8 mouse cellular contexts compared by ENCODE assay signal in genomic region chr11:77765459-77765777, GRCm38 (mm10). TPM values are rescaled to one million over a fixed set of nuclear protein-coding genes. Genes with fewer than 3 reads are reported as not detected.
DNase-seq lines count a peak whose midpoint lies in the region; ATAC-seq lines count a peak whose summit lies in the region.

No protein-coding gene starts in this region.

- peak overlapping the region; percentile 94 for H3K27ac ChIP-seq in lung, embryonic 16.5 days (ENCODE audit: low read length)
- H3K27ac ChIP-seq in heart, embryonic 14.5 days (replicated peaks in 1 of 2; ENCODE audit: control insufficient read depth in 1 of 2, insufficient read depth in 1 of 2, low read depth in 2 of 2, low read length in 2 of 2): peak overlapping the region; percentile 33 to 85; a peak in 3 of 4 replicates
- peak overlapping the region; percentile 77 for H3K27ac ChIP-seq in liver, embryonic 11.5 days (ENCODE audit: low read depth, low read length)
- H3K27ac ChIP-seq in stomach, embryonic 15.5 days: peak overlapping the region; percentile 42; the same call in 1 of the 2 replicates

- H3K36me3 ChIP-seq in lung, embryonic 16.5 days (ENCODE audit: control insufficient read depth, insufficient read depth, low read length): no peaks in the 10 kb centered on the region
- no peaks in the 10 kb centered on the region for H3K36me3 ChIP-seq in heart, embryonic 14.5 days (ENCODE audit: control insufficient read depth, insufficient read depth, low read length)
- H3K36me3 ChIP-seq in liver, embryonic 11.5 days (ENCODE audit: control insufficient read depth, insufficient read depth, low read length): no peaks in the 10 kb centered on the region
- no peaks in the 10 kb centered on the region for H3K36me3 ChIP-seq in stomach, embryonic 15.5 days

- H3K4me2 ChIP-seq in lung, embryonic 16.5 days (ENCODE audit: low read depth, low read length): peak overlapping the region; percentile 67
- peak overlapping the region; percentile 92 for H3K4me2 ChIP-seq in heart, embryonic 14.5 days (ENCODE audit: low read length)
- H3K4me2 ChIP-seq in liver, embryonic 11.5 days: peak overlapping the region; percentile 100
- H3K4me2 ChIP-seq in stomach, embryonic 15.5 days: peak overlapping the region; percentile 68

- H3K9ac ChIP-seq in lung, embryonic 16.5 days (ENCODE audit: low read length): no peak overlapping the region
- peak overlapping the region; percentile 41 for H3K9ac ChIP-seq in heart, embryonic 14.5 days (ENCODE audit: low read length)
- peak overlapping the region; percentile 81 for H3K9ac ChIP-seq in liver, embryonic 11.5 days (ENCODE audit: low read depth, low read length)
- no peak overlapping the region for H3K9ac ChIP-seq in stomach, embryonic 15.5 days

- peak overlapping the region; percentile 16 for H3K4me3 ChIP-seq in lung, embryonic 16.5 days (ENCODE audit: low read length)
- no peak overlapping the region for H3K4me3 ChIP-seq in heart, embryonic 14.5 days (ENCODE audit: control insufficient read depth in 1 of 2, insufficient read depth in 1 of 2, low read depth in 1 of 2, low read length in 2 of 2)
- H3K4me3 ChIP-seq in liver, embryonic 11.5 days (ENCODE audit: low read depth, low read length): peak overlapping the region; percentile 87
- H3K4me3 ChIP-seq in stomach, embryonic 15.5 days (replicated peaks): no peak overlapping the region; the same call in 1 of the 2 replicates

- WGBS in lung, embryonic 16.5 days: 29% methylated on average over 4 of the region's 4 CpGs
- 40% methylated on average over 4 of the region's 4 CpGs for WGBS in heart, embryonic 14.5 days
- WGBS in liver, embryonic 11.5 days: 27% methylated on average over 4 of the region's 4 CpGs
- 39% methylated on average over 4 of the region's 4 CpGs for WGBS in stomach, embryonic 15.5 days

- no peak for DNase-seq in lung, postnatal 4 days
- no peak for DNase-seq in liver, embryonic 11.5 days (ENCODE audit: low spot score)
- DNase-seq in spleen, adult 12 weeks (ENCODE audit: low spot score): no peak
- no peak for DNase-seq in urinary bladder, postnatal 25 days (ENCODE audit: low spot score)
- DNase-seq in layer of hippocampus, postnatal 25 days (ENCODE audit: extremely low spot score in 1 of 2, low spot score in 1 of 2): no peak

- no peaks in the 10 kb centered on the region for H3K27me3 ChIP-seq in lung, embryonic 16.5 days (ENCODE audit: control insufficient read depth, insufficient read depth, low read depth, low read length)
- H3K27me3 ChIP-seq in heart, embryonic 14.5 days (ENCODE audit: control insufficient read depth, insufficient read depth, low read length): no peaks in the 10 kb centered on the region
- H3K27me3 ChIP-seq in liver, embryonic 11.5 days (replicated peaks; ENCODE audit: control insufficient read depth, insufficient read depth, low read length): no peaks in the 10 kb centered on the region
- H3K27me3 ChIP-seq in stomach, embryonic 15.5 days (replicated peaks): no peaks in the 10 kb centered on the region

- peak; percentile 1; the same call in 1 of the 2 replicates for ATAC-seq in lung, embryonic 16.5 days (ENCODE audit: low read depth)
- ATAC-seq in heart, embryonic 14.5 days (ENCODE audit: insufficient number of reproducible peaks, insufficient read depth, low FRiP score, low read depth): no peak
- ATAC-seq in liver, embryonic 11.5 days (replicated peaks; ENCODE audit: low FRiP score): no peak
- ATAC-seq in stomach, embryonic 15.5 days (ENCODE audit: insufficient read depth, low FRiP score, low read depth): no peak

- H3K4me1 ChIP-seq in lung, embryonic 16.5 days (replicated peaks; ENCODE audit: control insufficient read depth, insufficient read depth, low read length): peaks cover 38% of the 10 kb centered on the region
- H3K4me1 ChIP-seq in heart, embryonic 14.5 days (ENCODE audit: control insufficient read depth in 2 of 2, insufficient read depth in 2 of 2, low read length in 2 of 2): peaks cover 28 to 43% of the 10 kb centered on the region in 2 experiments
- H3K4me1 ChIP-seq in liver, embryonic 11.5 days (replicated peaks; ENCODE audit: control insufficient read depth, insufficient read depth, low read length): peaks cover 62% of the 10 kb centered on the region
- peaks cover 32% of the 10 kb centered on the region for H3K4me1 ChIP-seq in stomach, embryonic 15.5 days

- no peaks in the 10 kb centered on the region for H3K9me3 ChIP-seq in lung, embryonic 16.5 days (ENCODE audit: control insufficient read depth, low read length)
- no peaks in the 10 kb centered on the region for H3K9me3 ChIP-seq in heart, embryonic 14.5 days (ENCODE audit: control insufficient read depth, low read length)
- no peaks in the 10 kb centered on the region for H3K9me3 ChIP-seq in liver, embryonic 11.5 days (ENCODE audit: control insufficient read depth, low read length)
- H3K9me3 ChIP-seq in stomach, embryonic 15.5 days: no peaks in the 10 kb centered on the region

RNA-seq across cellular contexts. Expression of gene Myo18a, which starts 2.4 kb away (rescaled TPM):
- polyA plus RNA-seq in lung, embryonic 16.5 days (2015; fragmentation: Nextera tagmentation; extraction: Ambion mirVana): 39.0 and 42.1 TPM in 2 replicates
- polyA plus RNA-seq in heart, embryonic 14.5 days (2014; fragmentation: Nextera tagmentation; extraction: Ambion mirVana): 114 and 115 TPM in 2 replicates
- 37.1 and 38.3 TPM in 2 replicates for polyA plus RNA-seq in liver, embryonic 11.5 days (2014; fragmentation: Nextera tagmentation; extraction: Ambion mirVana)
- polyA plus RNA-seq in stomach, embryonic 15.5 days (2015; fragmentation: Nextera tagmentation; extraction: Ambion mirVana): 29.7 and 29.9 TPM in 2 replicates
- 100 to 1,000 TPM; 136 to 158 TPM for total RNA-seq in layer of hippocampus, postnatal 25 days (2021)

RNA-seq across cellular contexts. Expression of gene Gm10277, which starts 22.1 kb away (rescaled TPM):
- 1.8 and 2.5 TPM in 2 replicates for polyA plus RNA-seq in lung, embryonic 16.5 days (2015; fragmentation: Nextera tagmentation; extraction: Ambion mirVana)
- polyA plus RNA-seq in heart, embryonic 14.5 days (2014; fragmentation: Nextera tagmentation; extraction: Ambion mirVana): 0.84 and 1.1 TPM in 2 replicates
- polyA plus RNA-seq in liver, embryonic 11.5 days (2014; fragmentation: Nextera tagmentation; extraction: Ambion mirVana): 1.5 and 2.0 TPM in 2 replicates
- 1.5 and 1.6 TPM in 2 replicates for polyA plus RNA-seq in stomach, embryonic 15.5 days (2015; fragmentation: Nextera tagmentation; extraction: Ambion mirVana)
- total RNA-seq in layer of hippocampus, postnatal 25 days (2021): not detected

RNA-seq across cellular contexts. Expression of gene Cryba1, which starts 40.3 kb away (rescaled TPM):
- polyA plus RNA-seq in lung, embryonic 16.5 days (2015; fragmentation: Nextera tagmentation; extraction: Ambion mirVana): not detected in 2 replicates
- polyA plus RNA-seq in heart, embryonic 14.5 days (2014; fragmentation: Nextera tagmentation; extraction: Ambion mirVana): not detected in 2 replicates
- not detected in 2 replicates for polyA plus RNA-seq in liver, embryonic 11.5 days (2014; fragmentation: Nextera tagmentation; extraction: Ambion mirVana)
- 0.13 TPM in 1 of 2 replicates, not detected in the other for polyA plus RNA-seq in stomach, embryonic 15.5 days (2015; fragmentation: Nextera tagmentation; extraction: Ambion mirVana)
- not detected for total RNA-seq in layer of hippocampus, postnatal 25 days (2021)

Comparison
In these comparisons a context has a peak if more than half of its experiments do, and no peak if none do; other contexts are left out.
1. H3K27ac ChIP-seq: peak in every context shown above with its lines; median percentile 94 in lung, embryonic 16.5 days; 77 in liver, embryonic 11.5 days; 59 in heart, embryonic 14.5 days; 42 in stomach, embryonic 15.5 days.
2. H3K4me3 ChIP-seq: peak in lung, embryonic 16.5 days (single experiment) and liver, embryonic 11.5 days (single experiment); none in heart, embryonic 14.5 days (0 of 2) and stomach, embryonic 15.5 days (single experiment).
3. H3K9ac ChIP-seq: peak in heart, embryonic 14.5 days (single experiment) and liver, embryonic 11.5 days (single experiment); none in lung, embryonic 16.5 days (single experiment) and stomach, embryonic 15.5 days (single experiment).
4. Peak in every context shown above with its lines, with median percentiles within 50 percentile points of each other: H3K4me2 ChIP-seq.